Mouse (Mus musculus): ENCODE measurements around the gene Brwd1.

GRCm38 (mm10) chr16:95954341-95954740, 128.0 kb downstream of the Brwd1 start:
- peak in 1 of 2 experiments; percentile 23; a peak in 2 of 4 replicates for TF ChIP-seq CTCF (conservative IDR thresholded peaks at IDR 0.05 in 1 of 2, IDR thresholded peaks at IDR 0.05 in 1 of 2; ENCODE audit: low read depth in 2 of 2, low read length in 2 of 2)
- TF ChIP-seq POLR2A (IDR thresholded peaks at IDR 0.05; ENCODE audit: low read depth, low read length) = no peak
- TF ChIP-seq SIN3A (IDR thresholded peaks at IDR 0.05; ENCODE audit: low read length) = no peak
- TF ChIP-seq GABPA (IDR thresholded peaks at IDR 0.05; ENCODE audit: insufficient replicate concordance, low read depth, low read length) = no peak
- TF ChIP-seq ELF1 (IDR thresholded peaks at IDR 0.05; ENCODE audit: low read depth, low read length) = no peak
- TF ChIP-seq MAX (IDR thresholded peaks at IDR 0.05; ENCODE audit: low read length) = no peak
- TF ChIP-seq KAT2A (IDR thresholded peaks at IDR 0.05; ENCODE audit: insufficient replicate concordance, low read length) = no peak
- no peak for TF ChIP-seq ZNF384 (IDR thresholded peaks at IDR 0.05; ENCODE audit: low read depth, low read length)
- TF ChIP-seq EP300 (IDR thresholded peaks at IDR 0.05; ENCODE audit: low read length) = no peak
- TF ChIP-seq MAFK (IDR thresholded peaks at IDR 0.05; ENCODE audit: insufficient replicate concordance, low read length) = no peak
- TF ChIP-seq SMC3 (IDR thresholded peaks at IDR 0.05; ENCODE audit: low read depth, low read length) = no peak
- no peak for TF ChIP-seq BHLHE40 (IDR thresholded peaks at IDR 0.05; ENCODE audit: low read depth, low read length)

Measured in CH12.LX (cell line).